Mouse (Mus musculus) forebrain, embryonic 11.5 days (tissue): ENCODE measurements around the gene Ripor2. TPM values are rescaled to one million over a fixed set of nuclear protein-coding genes. Genes with fewer than 3 reads are reported as not detected.

Source experiments
- ATAC-seq: fragments of 200-750 bp; cut with Nextera tagmentation; replicated peaks from 2 replicates; pipeline ENCODE4 v1.8.0; 2017; ENCODE audit warnings: moderate TSS enrichment; ENCODE audit not compliant: low FRiP score
- DNase-seq: peaks from one replicate; pipeline ENCODE4 v3.0.0-alpha.2; 2017; ENCODE audit warnings: low spot score
- H3K27ac ChIP-seq: fragments of 300-500 bp; sonication (generic); 2 replicates; pipeline ENCODE4 v1.5.1; 2014; ENCODE audit warnings: low read depth, low read length
- H3K27me3 ChIP-seq: fragments of 300-500 bp; sonication (generic); 2 replicates; pipeline ENCODE4 v1.6.1; 2014; ENCODE audit warnings: mild to moderate bottlenecking, low read length, mixed read lengths; ENCODE audit not compliant: control insufficient read depth, insufficient read depth
- H3K36me3 ChIP-seq: fragments of 300-500 bp; sonication (generic); 2 replicates; pipeline ENCODE4 v1.6.1; 2014; ENCODE audit warnings: mild to moderate bottlenecking, low read length, moderate library complexity, mixed read lengths; ENCODE audit not compliant: control insufficient read depth, insufficient read depth
- H3K4me1 ChIP-seq: fragments of 300-500 bp; sonication (generic); replicated peaks from 2 replicates; pipeline ENCODE4 v1.6.1; 2014; ENCODE audit warnings: low read length, mixed read lengths; ENCODE audit not compliant: control insufficient read depth, insufficient read depth
- H3K4me2 ChIP-seq: fragments of 300-500 bp; sonication (generic); 2 replicates; pipeline ENCODE4 v1.6.1; 2014; ENCODE audit warnings: low read depth, mild to moderate bottlenecking, low read length, moderate library complexity, mixed read lengths; ENCODE audit not compliant: severe bottlenecking
- H3K4me3 ChIP-seq: fragments of 300-500 bp; sonication (generic); 2 replicates; pipeline ENCODE4 v1.5.1; 2014; ENCODE audit warnings: low read depth, low read length
- H3K9ac ChIP-seq: fragments of 300-500 bp; sonication (generic); 2 replicates; pipeline ENCODE4 v1.6.1; 2014; ENCODE audit warnings: low read length
- H3K9me3 ChIP-seq: fragments of 300-500 bp; sonication (generic); 2 replicates; pipeline ENCODE4 v1.6.1; 2016; ENCODE audit warnings: low read length, mixed read lengths; ENCODE audit not compliant: control insufficient read depth
- WGBS: fragments of 180-500 bp; shearing (Covaris S2); extraction: QIAGEN DNeasy Blood & Tissue Kit; methylation state at CpG from one replicate; pipeline ENCODE4 v1.1.7; 2014; 5-methylcytosine and 5-hydroxymethylcytosine counted together
- polyA plus RNA-seq: library from polyadenylated mRNA; unstranded; fragments of >200 nt; fragmentation: Nextera tagmentation; extraction: Ambion mirVana; gene quantifications from 2 replicates; pipeline ENCODE4 v1.2.1, GENCODE M21; 2014

The Ripor2 gene
- polyA plus RNA-seq, 1 experiment from 2014 or later = 7.3 TPM

DNA sequence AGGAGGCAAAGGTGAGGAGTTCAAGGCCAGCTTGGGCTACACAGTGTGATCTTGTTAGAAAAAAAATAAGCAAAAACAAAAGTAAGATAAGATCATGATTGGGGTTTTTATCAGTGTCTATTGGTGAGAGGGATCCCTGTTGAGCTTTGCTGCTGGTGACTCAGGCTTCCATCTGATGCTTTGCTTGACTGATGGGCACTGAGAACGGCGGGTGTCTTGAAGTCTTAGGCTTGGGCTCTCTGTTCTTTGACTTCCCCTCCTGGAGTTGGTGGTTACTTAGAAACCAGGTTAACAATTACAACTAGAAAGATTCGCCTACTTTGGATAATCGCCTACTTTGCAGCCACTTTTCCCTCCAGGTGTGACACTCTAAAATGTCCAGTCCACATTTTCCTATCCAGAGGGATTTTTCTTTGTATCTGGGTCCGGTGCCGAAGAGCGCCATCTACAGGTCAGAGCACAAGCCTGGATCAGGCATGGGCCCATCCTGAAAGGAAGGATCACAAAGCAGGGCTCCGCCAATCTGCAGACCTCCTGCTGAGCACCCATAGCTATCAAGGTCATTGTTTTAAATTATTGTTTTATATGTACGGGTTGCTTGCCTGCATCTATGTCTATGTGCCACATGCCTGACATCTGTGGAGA, 34.1 kb downstream of the Ripor2 start:
- no peaks in the 10 kb centered on the region for H3K36me3 ChIP-seq
- H3K9me3 ChIP-seq = no peaks in the 10 kb centered on the region
- peaks cover 6% of the 10 kb centered on the region; the same call in 1 of the 2 replicates for H3K4me1 ChIP-seq
- H3K27me3 ChIP-seq = no peaks in the 10 kb centered on the region
- 49% methylated on average over 9 of the region's 9 CpGs for WGBS
- H3K27ac ChIP-seq = no peak overlapping the region
- ATAC-seq (no peak), DNase-seq (no peak)
- no peak overlapping the region for H3K4me2 ChIP-seq
- H3K4me3 ChIP-seq = no peak overlapping the region
- no peak overlapping the region for H3K9ac ChIP-seq

GRCm38 (mm10) chr13:24616645-24617044, 34.7 kb downstream of the Ripor2 start:
- 89% methylated on average over 8 of the region's 8 CpGs for WGBS
- no peaks in the 10 kb centered on the region for H3K36me3 ChIP-seq
- H3K27ac ChIP-seq = no peak overlapping the region
- H3K9ac ChIP-seq = no peak overlapping the region
- DNase-seq (no peak), ATAC-seq (no peak)
- H3K27me3 ChIP-seq = no peaks in the 10 kb centered on the region
- no peaks in the 10 kb centered on the region for H3K9me3 ChIP-seq
- no peak overlapping the region for H3K4me2 ChIP-seq
- peaks cover 6% of the 10 kb centered on the region; the same call in 1 of the 2 replicates for H3K4me1 ChIP-seq
- H3K4me3 ChIP-seq = no peak overlapping the region

- H3K9me3 ChIP-seq = no peaks in the 10 kb centered on the region
- H3K4me2 ChIP-seq = no peak overlapping the region
- peaks cover 6% of the 10 kb centered on the region; the same call in 1 of the 2 replicates for H3K4me1 ChIP-seq
- 69% methylated on average over 6 of the region's 6 CpGs for WGBS
- no peak overlapping the region for H3K9ac ChIP-seq
- H3K36me3 ChIP-seq = no peaks in the 10 kb centered on the region
- no peaks in the 10 kb centered on the region for H3K27me3 ChIP-seq
- ATAC-seq = no peak
- DNase-seq = no peak
- no peak overlapping the region for H3K4me3 ChIP-seq
- no peak overlapping the region for H3K27ac ChIP-seq
Measured at GRCm38 (mm10) chr13:24617076-24617798, 35.2 kb downstream of the Ripor2 start.

DNA sequence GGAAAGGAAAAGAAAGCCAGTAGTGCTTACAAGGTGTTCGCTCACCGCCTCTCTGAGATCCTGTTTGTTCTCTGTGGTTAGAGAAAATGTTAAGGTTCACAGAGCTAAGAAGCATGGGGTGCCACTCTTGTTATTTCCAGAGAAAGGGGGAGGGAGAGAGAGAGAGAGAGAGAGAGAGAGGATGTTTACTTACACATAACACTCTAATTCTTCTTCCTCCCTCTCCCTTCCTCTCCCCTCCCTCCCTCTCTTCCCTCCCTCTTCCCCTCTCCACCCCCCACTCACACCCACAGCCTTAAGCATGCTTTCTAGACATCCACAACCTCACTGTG, 35.8 kb downstream of the Ripor2 start:
- Histone ChIP-seq H3K4me3 (no peak overlapping the region), H3K27me3 (no peaks in the 10 kb centered on the region), H3K9ac (no peak overlapping the region), H3K27ac (no peak overlapping the region), H3K9me3 (no peaks in the 10 kb centered on the region), H3K4me2 (no peak overlapping the region), H3K4me1 (peaks cover 6% of the 10 kb centered on the region; the same call in 1 of the 2 replicates), H3K36me3 (no peaks in the 10 kb centered on the region)
- DNase-seq = no peak
- ATAC-seq = no peak
- WGBS = 80% methylated on average over 2 of the region's 2 CpGs

DNA sequence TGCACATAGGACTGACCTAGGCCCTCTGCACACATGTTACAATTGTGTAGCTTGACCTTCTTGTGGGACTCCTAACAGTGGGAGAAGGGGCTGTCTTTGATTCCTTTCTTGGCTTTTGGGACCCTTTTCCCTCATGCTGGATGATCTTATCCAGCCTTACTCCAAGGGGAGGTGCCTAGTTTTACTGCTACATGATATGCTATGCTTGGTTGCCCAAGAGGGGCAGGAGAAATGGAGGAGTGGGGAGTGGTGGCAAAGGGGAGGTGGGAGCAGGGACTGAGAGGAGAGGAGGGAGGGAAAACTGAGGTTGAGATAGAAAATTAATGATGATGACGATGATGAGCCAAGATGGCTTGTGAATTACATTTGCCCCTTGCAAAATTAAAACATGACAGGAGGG, 37.7 kb downstream of the Ripor2 start:
- no peaks in the 10 kb centered on the region for H3K9me3 ChIP-seq
- ATAC-seq (no peak), DNase-seq (no peak)
- H3K27ac ChIP-seq = no peak overlapping the region
- H3K9ac ChIP-seq = no peak overlapping the region
- H3K27me3 ChIP-seq = no peaks in the 10 kb centered on the region
- H3K4me3 ChIP-seq = no peak overlapping the region
- no peaks in the 10 kb centered on the region for H3K36me3 ChIP-seq
- 89% methylated on average over 1 of the region's 1 CpGs for WGBS
- no peak overlapping the region for H3K4me2 ChIP-seq
- peaks cover 6% of the 10 kb centered on the region; the same call in 1 of the 2 replicates for H3K4me1 ChIP-seq

- Histone ChIP-seq H3K27ac (no peak overlapping the region), H3K9ac (no peak overlapping the region), H3K9me3 (no peaks in the 10 kb centered on the region), H3K27me3 (no peaks in the 10 kb centered on the region), H3K4me2 (no peak overlapping the region), H3K36me3 (no peaks in the 10 kb centered on the region), H3K4me1 (peaks cover 6% of the 10 kb centered on the region; the same call in 1 of the 2 replicates), H3K4me3 (no peak overlapping the region)
- no peak for ATAC-seq
- 85% methylated on average over 6 of the region's 6 CpGs for WGBS
- DNase-seq = no peak
Measured at GRCm38 (mm10) chr13:24620439-24620838, 38.5 kb downstream of the Ripor2 start.

GRCm38 (mm10) chr13:24623631-24624030, 41.6 kb downstream of the Ripor2 start:
- Histone ChIP-seq H3K4me2 (no peak overlapping the region), H3K27ac (no peak overlapping the region), H3K9ac (no peak overlapping the region), H3K4me3 (no peak overlapping the region), H3K27me3 (no peaks in the 10 kb centered on the region), H3K36me3 (no peaks in the 10 kb centered on the region), H3K9me3 (no peaks in the 10 kb centered on the region), H3K4me1 (no peaks in the 10 kb centered on the region)
- no peak for ATAC-seq
- no peak for DNase-seq
- 92% methylated on average over 4 of the region's 4 CpGs for WGBS

GRCm38 (mm10) chr13:24625071-24625470, 43.1 kb downstream of the Ripor2 start:
- Histone ChIP-seq H3K4me1 (peaks cover 5% of the 10 kb centered on the region; the same call in 1 of the 2 replicates), H3K9me3 (no peaks in the 10 kb centered on the region), H3K27ac (no peak overlapping the region), H3K4me3 (no peak overlapping the region), H3K36me3 (no peaks in the 10 kb centered on the region), H3K9ac (no peak overlapping the region), H3K27me3 (no peaks in the 10 kb centered on the region), H3K4me2 (no peak overlapping the region)
- ATAC-seq (no peak), DNase-seq (no peak)
- 65% methylated on average over 5 of the region's 5 CpGs for WGBS
